Mouse (Mus musculus) testis, adult 2 months (tissue): Measurements from ENCODE around the gene Rgs6.

Experiments
- CTCF ChIP-seq: fragments of 200-500 bp; IDR thresholded peaks from 2 replicates; pipeline ENCODE4 v1.5.1; 2012; ENCODE audit warnings: low read depth, mild to moderate bottlenecking, inconsistent platforms, low read length, moderate library complexity; ENCODE audit not compliant: control insufficient read depth, insufficient read depth, insufficient replicate concordance
- POLR2A ChIP-seq: fragments of 200-500 bp; IDR thresholded peaks from 2 replicates; pipeline ENCODE4 v1.6.1; 2012; ENCODE audit warnings: low read depth, mild to moderate bottlenecking, inconsistent platforms, low read length, moderate library complexity; ENCODE audit not compliant: control insufficient read depth

DNA sequence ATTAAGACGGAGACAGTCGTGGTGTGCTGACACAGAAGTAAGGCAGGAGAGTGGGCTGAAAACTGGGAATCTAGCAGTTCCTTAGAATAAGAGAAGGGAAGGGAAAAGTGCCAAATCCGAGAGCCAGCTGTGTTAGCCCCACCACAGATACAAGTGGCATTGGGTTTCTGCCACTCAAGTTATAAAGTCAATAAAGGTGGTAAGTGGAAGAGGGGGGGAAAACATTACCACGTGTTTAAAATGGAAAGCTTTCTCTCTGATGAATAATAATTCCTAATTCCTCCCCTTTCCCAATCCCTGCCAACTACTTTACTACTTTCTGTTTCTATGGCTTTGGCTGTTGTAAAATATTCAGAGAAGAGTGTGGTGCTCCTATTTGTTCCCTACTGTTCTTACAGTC, 352.4 kb downstream of the Rgs6 start:
- no peak for TF ChIP-seq POLR2A
- TF ChIP-seq CTCF, result no peak
